Mouse (Mus musculus): ENCODE measurements around the gene Pgpep1.

GRCm38 (mm10) chr8:70638752-70639151 lies 21.4 kb downstream of the Pgpep1 start:
- TF ChIP-seq POLR2A (IDR thresholded peaks at IDR 0.05; ENCODE audit: insufficient read length, low read depth) = no peak
- no peak for TF ChIP-seq POLR2AphosphoS2 (IDR thresholded peaks at IDR 0.05; ENCODE audit: insufficient read length, low read depth)
- no peak for TF ChIP-seq MAX (IDR thresholded peaks at IDR 0.05; ENCODE audit: low read depth)

All from myocyte (in vitro differentiated cells).